Mouse (Mus musculus) right cerebral cortex, postnatal 36 days (tissue): Measurements from ENCODE around the gene Scube1.

ENCODE experiments used
- DNase-seq, 2 experiments: peaks; one replicate each; pipeline ENCODE4 v3.0.0; 2022; ENCODE audit warnings: low spot score in 2 of 2, mixed read lengths in 1 of 2

Gene Scube1

GRCm38 (mm10) chr15:83724886-83725269 is at the start of gene Scube1:
Scube1 (minus strand) TSS chr15:83725021.
- DNase-seq, result peak; percentile 83 to 86

- peak; percentile 33 to 38 for DNase-seq
Observed at GRCm38 (mm10) chr15:83772953-83773352, 48.1 kb upstream of the Scube1 start.

GRCm38 (mm10) chr15:83772460-83772859 is 47.6 kb upstream of the Scube1 start:
- DNase-seq, result peak in 1 of 2 experiments; percentile 36

- DNase-seq, result no peak
Observed at GRCm38 (mm10) chr15:83771346-83772053, 46.7 kb upstream of the Scube1 start.

- no peak for DNase-seq
Observed at GRCm38 (mm10) chr15:83765388-83766029, 40.7 kb upstream of the Scube1 start.

GRCm38 (mm10) chr15:83761512-83761911 is 36.7 kb upstream of the Scube1 start:
- DNase-seq, result no peak

GRCm38 (mm10) chr15:83760683-83761082 is 35.9 kb upstream of the Scube1 start:
- DNase-seq, result no peak

- no peak for DNase-seq
Observed at GRCm38 (mm10) chr15:83758958-83759357, 34.1 kb upstream of the Scube1 start.

- DNase-seq, result no peak
Observed at GRCm38 (mm10) chr15:83756742-83757141, 31.9 kb upstream of the Scube1 start.

- DNase-seq, result no peak
Observed at GRCm38 (mm10) chr15:83749436-83749835, 24.6 kb upstream of the Scube1 start.

- DNase-seq, result no peak
Observed at GRCm38 (mm10) chr15:83748986-83749385, 24.2 kb upstream of the Scube1 start.

- peak; percentile 77 to 92 for DNase-seq
Observed at GRCm38 (mm10) chr15:83746311-83746710, 21.5 kb upstream of the Scube1 start.

GRCm38 (mm10) chr15:83742018-83742417 is 17.2 kb upstream of the Scube1 start:
- DNase-seq, result no peak

GRCm38 (mm10) chr15:83740676-83741422 is 16.0 kb upstream of the Scube1 start:
- DNase-seq, result peak in 1 of 2 experiments; percentile 40

- no peak for DNase-seq
Observed at GRCm38 (mm10) chr15:83727626-83728025, 2.8 kb upstream of the Scube1 start.

GRCm38 (mm10) chr15:83726741-83727140 is 1.9 kb upstream of the Scube1 start:
- DNase-seq, result no peak

GRCm38 (mm10) chr15:83725556-83726200 is 857 bp upstream of the Scube1 start:
- DNase-seq, result no peak

GRCm38 (mm10) chr15:83724160-83724885 is 498 bp downstream of the Scube1 start:
- DNase-seq, result no peak

- DNase-seq, result no peak
Observed at GRCm38 (mm10) chr15:83715582-83716228, 9.1 kb downstream of the Scube1 start.

GRCm38 (mm10) chr15:83712798-83713197 is 12.0 kb downstream of the Scube1 start:
- DNase-seq, result no peak

- DNase-seq, result no peak
Observed at GRCm38 (mm10) chr15:83712361-83712760, 12.5 kb downstream of the Scube1 start.
